ENCODE assay signal across 11 mouse cellular contexts in the genomic region with DNA sequence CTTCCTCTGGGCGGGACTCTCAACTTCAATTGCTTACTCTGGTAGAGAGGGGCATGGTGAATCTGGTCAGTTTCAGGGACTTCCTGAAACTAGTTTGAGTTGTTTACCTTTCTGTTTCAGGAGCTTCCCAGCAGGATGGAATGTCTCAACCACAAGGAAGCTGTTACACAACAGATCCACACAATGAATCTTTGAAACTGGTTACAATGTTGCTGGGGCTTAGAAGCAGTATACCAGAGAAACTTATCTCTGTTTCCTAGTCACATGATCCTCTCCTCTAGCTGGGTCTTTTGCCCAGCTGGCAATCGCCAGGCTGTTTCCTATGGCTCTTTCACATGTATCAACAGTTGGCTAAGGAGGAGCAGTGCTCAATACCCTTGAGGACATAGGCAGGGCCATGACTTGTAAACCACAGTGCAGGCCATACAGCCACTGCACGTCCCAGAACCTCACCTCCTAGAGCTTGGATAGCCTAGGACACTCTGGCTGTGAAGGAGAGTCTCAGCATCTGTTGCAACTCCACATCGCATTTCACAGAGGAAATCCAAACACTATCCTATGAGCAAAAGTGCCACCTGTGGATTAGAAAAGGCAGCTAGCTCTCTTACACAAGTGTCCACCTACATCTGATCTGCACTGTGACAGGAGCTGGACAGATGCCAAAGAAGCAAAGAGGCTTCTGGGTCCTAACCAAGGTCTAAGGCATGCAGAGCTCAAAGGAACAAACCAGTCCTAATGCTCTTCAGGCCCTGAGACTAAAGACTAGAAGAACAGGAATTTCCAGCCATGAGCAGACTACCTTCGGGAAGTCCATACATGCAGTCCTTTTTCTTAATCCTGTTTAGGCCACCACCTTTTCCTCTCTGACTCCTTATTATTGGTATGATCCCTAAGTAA. TPM values are rescaled to one million over a fixed set of nuclear protein-coding genes. Genes with fewer than 3 reads are reported as not detected.
DNase-seq lines count a peak whose midpoint lies in the region; ATAC-seq and TF ChIP-seq lines count a peak whose summit lies in the region.
"Had no signal": no experiment of that assay in that cellular context is flagged by ENCODE, and none has a peak within 500 bp of the region (broad histone marks: within the 10 kb centered on the region; RNA-seq: fewer than 3 reads in every experiment).

No protein-coding gene starts in this region.

- no peak overlapping the region for H3K4me2 ChIP-seq in kidney, embryonic 16.5 days (replicated peaks; ENCODE audit: low read depth, low read length)
- no peak overlapping the region for H3K4me2 ChIP-seq in lung, postnatal 0 days (replicated peaks; ENCODE audit: low read depth, low read length)
- H3K4me2 ChIP-seq: liver, embryonic 13.5 days; midbrain, embryonic 12.5 days had no signal

- no peak for ATAC-seq in kidney, embryonic 16.5 days (ENCODE audit: low FRiP score, low TSS enrichment)
- peak; percentile 74 for ATAC-seq in lung, postnatal 0 days
- ATAC-seq in erythroid progenitor cell, adult 5-6 weeks (replicated peaks; ENCODE audit: low FRiP score, poor library complexity, severe bottlenecking), result no peak

- TF ChIP-seq EP300 in lung, postnatal 0 days (IDR thresholded peaks at IDR 0.05), result 0 out of 2 replicates have a peak, but pooled peaks have one; percentile 4

- 88% methylated on average over 5 of the region's 5 CpGs for WGBS in kidney, embryonic 16.5 days
- WGBS in lung, postnatal 0 days, result 66% methylated on average over 5 of the region's 5 CpGs
- 92% methylated on average over 5 of the region's 5 CpGs for WGBS in midbrain, embryonic 10.5 days

- H3K4me1 ChIP-seq in kidney, embryonic 16.5 days (ENCODE audit: insufficient read depth, low read length), result 0 out of 2 replicates have a peak, but pooled peaks cover 2% of the 10 kb centered on the region
- no peaks in the 10 kb centered on the region for H3K4me1 ChIP-seq in lung, postnatal 0 days (ENCODE audit: insufficient read depth, low read depth, low read length)
- no peaks in the 10 kb centered on the region for H3K4me1 ChIP-seq in midbrain, embryonic 10.5 days

- no peaks in the 10 kb centered on the region; the same call in 1 of the 2 replicates for H3K36me3 ChIP-seq in kidney, embryonic 16.5 days (ENCODE audit: insufficient read depth, low read length)
- H3K36me3 ChIP-seq in lung, postnatal 0 days (ENCODE audit: insufficient read depth, low read length), result no peaks in the 10 kb centered on the region
- H3K36me3 ChIP-seq in midbrain, embryonic 10.5 days, result no peaks in the 10 kb centered on the region
- H3K36me3 ChIP-seq: liver, embryonic 13.5 days; midbrain, embryonic 12.5 days had no signal

- H3K27ac ChIP-seq in kidney, embryonic 16.5 days (ENCODE audit: low read length), result 0 out of 2 replicates have a peak overlapping the region, but pooled peaks have one; percentile 36
- no peak overlapping the region for H3K27ac ChIP-seq in lung, postnatal 0 days (ENCODE audit: low read length)
- no peak overlapping the region for H3K27ac ChIP-seq in midbrain, embryonic 10.5 days (replicated peaks)
- H3K27ac ChIP-seq: gastrocnemius, adult 2 months; liver, embryonic 13.5 days; midbrain, embryonic 12.5 days had no signal

- DNase-seq in kidney, adult 18-20 months, result no peak
- peak; percentile 61 for DNase-seq in 416B (ENCODE audit: low read depth)
- peak; percentile 99 for DNase-seq in fat pad, adult 2 months (ENCODE audit: extremely low read depth, low read depth, low spot score)
- DNase-seq in lung, postnatal 0 days (ENCODE audit: low spot score), result peak; percentile 44
- no peak for DNase-seq in midbrain, embryonic 10.5 days (ENCODE audit: low spot score)
- DNase-seq: adrenal gland, postnatal 10 days; gastrocnemius, adult 2 months; liver, embryonic 13.5 days had no signal

- no peak overlapping the region for H3K9ac ChIP-seq in kidney, embryonic 16.5 days (replicated peaks; ENCODE audit: low read length)
- H3K9ac ChIP-seq in lung, postnatal 0 days (replicated peaks; ENCODE audit: low read depth), result no peak overlapping the region
- H3K9ac ChIP-seq: liver, embryonic 13.5 days; midbrain, embryonic 12.5 days had no signal

- H3K27me3 ChIP-seq in kidney, embryonic 16.5 days (ENCODE audit: insufficient read depth, low read length), result no peaks in the 10 kb centered on the region
- no peaks in the 10 kb centered on the region for H3K27me3 ChIP-seq in lung, postnatal 0 days (replicated peaks; ENCODE audit: insufficient read depth, low read length)
- H3K27me3 ChIP-seq in midbrain, embryonic 10.5 days (ENCODE audit: low read depth, poor library complexity, severe bottlenecking), result no peaks in the 10 kb centered on the region
- H3K27me3 ChIP-seq: liver, embryonic 13.5 days; midbrain, embryonic 12.5 days had no signal

- no peak overlapping the region for H3K4me3 ChIP-seq in kidney, embryonic 16.5 days (ENCODE audit: low read length)
- H3K4me3 ChIP-seq in lung, postnatal 0 days (ENCODE audit: low read depth, low read length), result no peak overlapping the region
- no peak overlapping the region for H3K4me3 ChIP-seq in midbrain, embryonic 10.5 days
- H3K4me3 ChIP-seq: gastrocnemius, adult 2 months; liver, embryonic 13.5 days; midbrain, embryonic 12.5 days had no signal

- no peak for TF ChIP-seq CTCF in lung, postnatal 0 days (IDR thresholded peaks at IDR 0.05)

- H3K9me3 ChIP-seq in kidney, embryonic 16.5 days (ENCODE audit: low read length), result peaks cover 6% of the 10 kb centered on the region
- H3K9me3 ChIP-seq in lung, postnatal 0 days (ENCODE audit: low read length), result no peaks in the 10 kb centered on the region
- H3K9me3 ChIP-seq in midbrain, embryonic 10.5 days (replicated peaks), result 0 out of 2 replicates have a peak, but pooled peaks cover 4% of the 10 kb centered on the region
- H3K9me3 ChIP-seq: liver, embryonic 13.5 days; midbrain, embryonic 12.5 days had no signal

RNA-seq across cellular contexts. Expression of gene Osbpl3, which starts 14.8 kb away (rescaled TPM):
- 18.2 and 22.5 TPM in 2 replicates for polyA plus RNA-seq in kidney, embryonic 16.5 days (2015; fragmentation: Nextera tagmentation; extraction: Ambion mirVana)
- 4.7 TPM in 2 replicates for polyA plus RNA-seq in lung, postnatal 0 days (2015; fragmentation: Nextera tagmentation; extraction: Ambion mirVana)
- total RNA-seq in erythroid progenitor cell, adult 5-6 weeks (2015; ENCODE audit: low replicate concordance), result 0.36 and 0.42 TPM in 2 replicates
- 0.83 and 3.3 TPM in 2 replicates for total RNA-seq in erythroid progenitor cell, adult 5-6 weeks (2017; ENCODE audit: low replicate concordance)
- polyA plus RNA-seq in midbrain, embryonic 10.5 days (2016; fragmentation: Nextera tagmentation; extraction: Ambion mirVana), result 6.7 and 7.3 TPM in 2 replicates

Comparison
In these comparisons a context has a peak if more than half of its experiments do, and no peak if none do; other contexts are left out.
1. DNase-seq: peak in 416B (single experiment), fat pad, adult 2 months (single experiment) and lung, postnatal 0 days (single experiment); none in kidney, adult 18-20 months (single experiment) and midbrain, embryonic 10.5 days (single experiment).